Mouse (Mus musculus) right cerebral cortex, postnatal 10 days (tissue): Measurements from ENCODE around the gene Fam180a.

Experiments used
- DNase-seq, 2 experiments: peaks; one replicate each; pipeline ENCODE4 v3.0.0; 2021; ENCODE audit warnings: low spot score in 2 of 2

Gene Fam180a

DNA sequence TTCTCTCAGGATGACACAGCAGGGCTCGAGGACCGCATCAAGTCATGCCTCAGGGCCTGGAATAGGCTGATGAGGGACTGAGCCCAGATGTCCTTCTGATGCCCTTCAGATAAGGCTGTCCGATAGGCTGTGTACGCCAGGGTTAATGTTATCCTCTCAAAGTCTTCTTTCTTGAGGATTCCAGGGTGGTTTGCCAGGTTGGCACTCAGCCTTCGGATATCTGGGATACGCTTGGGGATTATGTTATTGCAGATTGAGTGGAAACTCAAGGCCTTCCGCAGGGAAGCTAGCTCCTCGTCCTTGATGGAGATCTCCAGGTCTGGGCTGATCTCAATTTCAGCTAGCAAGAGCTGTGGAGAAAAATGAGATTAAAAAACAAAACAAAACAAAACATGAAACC is 12.4 kb downstream of the Fam180a start:
- DNase-seq = no peak

DNA sequence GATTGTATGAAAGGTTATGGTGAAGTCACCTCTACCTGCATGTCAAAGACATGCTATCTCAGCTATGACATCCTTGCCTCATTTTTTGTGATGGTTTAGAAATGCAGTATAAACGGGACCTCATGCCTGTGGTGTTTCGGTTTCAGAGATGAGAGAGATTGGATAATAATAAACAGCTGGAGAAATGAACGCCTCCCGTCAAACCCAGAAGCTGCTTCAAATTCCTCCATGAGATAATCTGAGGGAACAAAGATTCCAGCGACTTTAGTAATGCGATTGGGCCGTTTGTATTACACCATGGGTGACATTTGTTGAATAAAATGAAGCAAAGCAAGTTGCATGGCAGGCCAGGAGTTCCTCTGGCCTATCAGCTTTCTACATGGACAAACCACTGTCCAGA is 16.5 kb downstream of the Fam180a start:
- no peak for DNase-seq

GRCm38 (mm10) chr6:35308037-35308436 is 17.9 kb downstream of the Fam180a start, which contains the start of gene Slc13a4:
Gene Slc13a4, minus strand, starts transcription at chr6:35308131.
- DNase-seq = no peak

DNA sequence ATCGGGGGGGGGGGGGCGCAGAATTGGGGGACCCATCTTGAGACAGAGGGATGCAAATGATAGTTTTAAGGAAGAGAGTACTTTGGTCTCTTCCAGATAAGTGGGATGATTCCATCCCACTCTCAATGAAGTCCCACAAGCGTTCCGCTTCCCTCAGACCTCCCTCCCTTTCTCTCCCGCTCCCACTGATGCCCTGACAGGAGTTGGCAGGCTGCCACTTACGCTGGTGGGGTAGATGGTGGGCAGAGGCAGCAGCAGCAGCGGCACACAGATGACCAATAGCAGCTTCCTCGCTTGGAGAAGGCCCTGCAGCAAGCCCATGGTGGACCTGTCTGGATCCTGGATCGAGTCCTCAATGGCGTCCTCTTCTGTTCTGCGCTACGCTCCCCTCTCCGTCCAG is 18.8 kb downstream of the Fam180a start:
- DNase-seq = no peak

GRCm38 (mm10) chr6:35303355-35303900 is 22.5 kb downstream of the Fam180a start:
- no peak for DNase-seq

- DNase-seq = no peak
Observed at GRCm38 (mm10) chr6:35302581-35302980, 23.4 kb downstream of the Fam180a start.

DNA sequence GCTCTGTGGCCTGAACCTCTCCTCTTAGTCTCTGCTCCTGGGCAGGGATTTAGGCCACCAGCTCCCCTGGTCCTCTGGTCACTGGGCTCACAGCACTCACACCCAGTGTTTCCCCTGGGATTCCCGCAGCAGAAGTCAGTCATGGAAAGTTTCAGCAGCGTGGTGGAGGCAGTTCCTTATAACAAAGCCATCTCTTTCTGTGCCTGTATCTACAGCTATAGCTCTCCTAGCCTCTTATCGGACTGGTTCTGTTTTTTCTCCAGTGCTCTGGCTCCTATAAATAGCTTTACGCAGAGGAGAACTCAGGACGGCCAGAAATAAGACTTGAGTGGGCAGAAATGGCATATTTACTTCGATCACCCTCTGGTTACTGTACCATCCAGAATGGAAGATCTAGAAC is 27.6 kb downstream of the Fam180a start:
- peak in 1 of 2 experiments; percentile 43 for DNase-seq

- DNase-seq = no peak
Observed at GRCm38 (mm10) chr6:35297516-35298227, 28.3 kb downstream of the Fam180a start.

GRCm38 (mm10) chr6:35297001-35297400 is 28.9 kb downstream of the Fam180a start:
- peak; percentile 56 to 62 for DNase-seq

DNA sequence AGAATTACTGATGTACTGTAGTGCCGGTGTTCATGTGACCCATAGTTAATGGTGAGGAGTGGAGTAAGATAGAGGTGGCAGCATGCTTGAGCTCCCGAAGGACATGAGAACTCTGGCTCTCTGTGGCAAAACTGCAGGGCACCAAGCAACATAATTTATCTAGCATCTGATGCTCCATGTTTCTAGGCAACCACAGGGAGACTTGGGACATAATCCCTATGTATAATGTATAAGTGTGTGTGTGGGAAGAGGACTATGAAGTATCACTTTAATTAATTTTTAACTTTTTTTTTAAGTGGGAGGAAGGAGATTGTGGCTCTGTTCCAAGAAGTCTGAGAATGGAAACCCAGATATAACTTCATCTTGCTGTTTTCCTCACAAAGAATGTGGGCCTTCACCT is 31.0 kb downstream of the Fam180a start:
- peak in 1 of 2 experiments; percentile 52 for DNase-seq

- DNase-seq = no peak
Observed at GRCm38 (mm10) chr6:35289676-35290075, 36.3 kb downstream of the Fam180a start.

- DNase-seq = peak in 1 of 2 experiments; percentile 27
Observed at GRCm38 (mm10) chr6:35288920-35289319, 37.0 kb downstream of the Fam180a start.

DNA sequence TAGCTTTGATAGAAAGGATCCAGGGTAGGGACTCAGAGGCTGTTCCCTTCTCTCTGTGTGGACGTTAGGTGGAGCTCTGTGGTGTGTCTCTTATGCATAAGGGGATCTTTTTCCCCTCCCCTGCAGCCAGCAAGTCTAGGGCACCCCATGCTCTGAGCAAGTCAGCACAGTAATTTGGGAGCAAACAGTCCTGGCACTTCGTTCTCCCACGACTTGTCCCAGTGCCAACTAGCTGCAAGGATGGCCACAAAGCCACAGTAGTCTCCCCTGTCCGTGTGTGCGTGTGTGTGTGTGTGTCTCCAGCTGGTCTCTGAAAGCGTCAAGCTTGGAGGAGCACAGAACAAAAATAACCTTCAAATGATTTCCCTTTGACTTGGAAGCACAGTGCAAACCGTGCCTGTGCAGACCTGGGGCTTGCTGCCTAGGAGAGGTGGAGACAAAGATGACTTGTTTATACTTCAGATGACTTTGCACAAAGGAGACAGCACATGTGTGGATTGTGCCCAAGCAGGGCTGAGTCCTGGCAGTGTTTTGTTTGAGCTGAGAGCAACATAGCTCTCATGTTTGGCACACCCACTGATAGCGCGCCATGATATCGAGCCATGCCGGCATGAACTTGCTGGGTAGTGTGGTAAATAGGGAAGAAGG is 37.7 kb downstream of the Fam180a start:
- DNase-seq = peak; percentile 77 to 81

GRCm38 (mm10) chr6:35279306-35279705 is 46.6 kb downstream of the Fam180a start:
- DNase-seq = no peak

DNA sequence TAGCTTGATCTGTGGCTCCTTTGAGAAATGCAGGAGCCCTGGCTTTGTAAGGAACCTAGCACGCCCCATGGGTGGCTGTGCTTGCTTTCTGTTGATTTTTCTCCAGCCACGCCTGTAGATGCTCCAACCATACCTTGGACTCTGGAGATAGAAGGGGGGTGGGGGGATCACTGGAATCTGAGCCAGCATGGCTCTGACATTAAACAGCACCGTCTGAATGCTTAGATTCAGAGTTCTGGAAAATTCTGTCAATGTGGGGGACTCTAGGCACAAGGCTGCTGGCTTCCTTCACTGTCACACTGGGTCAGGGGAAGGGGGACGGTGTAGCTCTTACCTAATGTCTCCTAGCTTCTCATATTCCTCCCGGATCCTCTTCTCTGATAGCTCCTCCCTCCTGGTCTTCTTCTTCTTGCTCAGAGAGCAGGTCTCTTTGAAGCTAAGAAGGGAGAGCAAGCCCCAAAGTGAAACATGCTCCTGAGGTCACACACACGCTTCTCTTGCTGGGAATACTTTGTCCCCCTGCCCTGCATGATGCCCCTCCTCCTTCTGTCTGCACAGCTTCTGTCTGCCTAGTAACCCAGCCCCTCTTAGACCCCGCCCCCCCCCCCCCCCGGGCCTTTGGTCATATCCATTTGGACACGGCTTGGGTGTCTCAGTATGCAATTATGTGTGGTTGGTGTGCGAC is 47.9 kb downstream of the Fam180a start:
- no peak for DNase-seq

- DNase-seq = no peak
Observed at GRCm38 (mm10) chr6:35273391-35274082, 52.4 kb downstream of the Fam180a start.

GRCm38 (mm10) chr6:35271868-35272765 is 53.8 kb downstream of the Fam180a start:
- no peak for DNase-seq

- peak; percentile 39 to 45 for DNase-seq
Observed at GRCm38 (mm10) chr6:35271094-35271855, 54.7 kb downstream of the Fam180a start.

- DNase-seq = no peak
Observed at GRCm38 (mm10) chr6:35269643-35270042, 56.3 kb downstream of the Fam180a start.

DNA sequence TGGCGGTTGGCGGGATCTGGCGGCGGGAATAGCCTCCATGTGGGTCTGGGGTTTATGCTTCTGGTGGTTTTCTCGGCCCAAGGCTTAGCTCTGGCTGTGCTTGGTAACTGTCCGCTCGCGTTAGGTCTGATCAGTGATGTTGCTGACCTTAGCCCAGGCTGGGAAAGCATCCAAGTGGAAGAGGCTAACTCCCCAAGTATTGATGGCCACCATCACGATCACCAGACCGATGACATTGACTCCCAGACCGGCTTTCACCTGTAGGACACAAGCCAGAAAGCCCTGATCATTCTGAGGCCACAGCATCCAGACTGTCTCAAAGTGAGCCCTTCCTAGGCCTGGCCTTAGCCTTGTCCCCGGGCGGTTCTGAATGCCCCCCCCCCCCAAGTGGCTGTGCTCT is 57.2 kb downstream of the Fam180a start:
- no peak for DNase-seq
